Mouse (Mus musculus): ENCODE measurements around the gene Rnf207.

Gene Rnf207

GRCm38 (mm10) chr4:152318517-152319234, at the start of gene Rnf207:
Gene Rnf207, minus strand, starts transcription at chr4:152318993.
- DNase-seq (ENCODE audit: low spot score) = peak; percentile 76

GRCm38 (mm10) chr4:152365228-152365627, 46.4 kb upstream of the Rnf207 start:
- DNase-seq (ENCODE audit: low spot score) = no peak

GRCm38 (mm10) chr4:152362180-152362579, 43.4 kb upstream of the Rnf207 start:
- no peak for DNase-seq (ENCODE audit: low spot score)

- peak; percentile 87 for DNase-seq (ENCODE audit: low spot score)
Measured at GRCm38 (mm10) chr4:152360855-152361254, 42.1 kb upstream of the Rnf207 start.

DNA sequence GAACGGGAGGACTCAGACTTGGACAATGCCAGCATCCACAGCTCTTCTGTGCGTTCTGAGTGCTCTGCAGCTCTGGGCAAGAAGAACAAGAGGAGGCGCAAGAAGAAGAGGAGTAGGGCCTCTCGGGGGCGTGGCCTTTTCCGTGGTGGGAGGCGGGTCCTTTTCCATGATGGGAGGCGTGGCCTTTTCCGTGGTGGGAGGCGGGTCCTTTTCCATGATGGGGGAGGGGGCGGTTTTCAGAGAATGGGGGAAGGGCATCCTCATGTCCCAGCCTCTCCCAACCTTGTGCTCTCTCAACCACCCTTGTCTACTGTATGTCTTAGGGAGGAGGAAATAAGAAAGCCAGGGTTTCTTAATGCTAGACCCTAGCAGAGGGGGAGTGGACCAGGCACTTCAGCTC, 40.9 kb upstream of the Rnf207 start:
- no peak for DNase-seq (ENCODE audit: low spot score)

DNA sequence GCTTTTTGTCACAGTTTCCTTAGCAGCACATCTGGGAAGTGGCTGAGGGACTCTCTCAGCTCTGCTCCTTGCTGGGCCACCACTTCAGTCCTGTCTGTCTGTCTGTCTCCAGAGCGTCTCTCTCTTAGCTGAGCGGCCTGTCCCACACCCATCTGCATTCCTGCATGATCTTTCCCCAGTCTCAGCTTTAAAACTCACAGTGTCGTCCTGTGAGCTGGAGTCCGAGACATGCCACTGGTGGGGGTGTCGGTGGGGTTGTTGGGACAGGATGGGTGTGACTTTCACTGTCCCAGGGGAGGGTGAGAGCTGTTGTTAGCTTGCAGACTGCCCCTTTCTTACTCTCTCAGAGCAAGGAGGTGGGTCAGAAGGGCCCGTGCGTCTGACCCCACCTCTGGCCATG, 36.9 kb upstream of the Rnf207 start:
- no peak for DNase-seq (ENCODE audit: low spot score)

GRCm38 (mm10) chr4:152353886-152354637, 35.3 kb upstream of the Rnf207 start:
- no peak for DNase-seq (ENCODE audit: low spot score)

- DNase-seq (ENCODE audit: low spot score) = peak; percentile 62
Measured at GRCm38 (mm10) chr4:152351422-152352305, 32.9 kb upstream of the Rnf207 start.

GRCm38 (mm10) chr4:152350722-152351421, 32.1 kb upstream of the Rnf207 start:
- DNase-seq (ENCODE audit: low spot score) = no peak

GRCm38 (mm10) chr4:152349837-152350381, 31.1 kb upstream of the Rnf207 start:
- peak; percentile 49 for DNase-seq (ENCODE audit: low spot score)

DNA sequence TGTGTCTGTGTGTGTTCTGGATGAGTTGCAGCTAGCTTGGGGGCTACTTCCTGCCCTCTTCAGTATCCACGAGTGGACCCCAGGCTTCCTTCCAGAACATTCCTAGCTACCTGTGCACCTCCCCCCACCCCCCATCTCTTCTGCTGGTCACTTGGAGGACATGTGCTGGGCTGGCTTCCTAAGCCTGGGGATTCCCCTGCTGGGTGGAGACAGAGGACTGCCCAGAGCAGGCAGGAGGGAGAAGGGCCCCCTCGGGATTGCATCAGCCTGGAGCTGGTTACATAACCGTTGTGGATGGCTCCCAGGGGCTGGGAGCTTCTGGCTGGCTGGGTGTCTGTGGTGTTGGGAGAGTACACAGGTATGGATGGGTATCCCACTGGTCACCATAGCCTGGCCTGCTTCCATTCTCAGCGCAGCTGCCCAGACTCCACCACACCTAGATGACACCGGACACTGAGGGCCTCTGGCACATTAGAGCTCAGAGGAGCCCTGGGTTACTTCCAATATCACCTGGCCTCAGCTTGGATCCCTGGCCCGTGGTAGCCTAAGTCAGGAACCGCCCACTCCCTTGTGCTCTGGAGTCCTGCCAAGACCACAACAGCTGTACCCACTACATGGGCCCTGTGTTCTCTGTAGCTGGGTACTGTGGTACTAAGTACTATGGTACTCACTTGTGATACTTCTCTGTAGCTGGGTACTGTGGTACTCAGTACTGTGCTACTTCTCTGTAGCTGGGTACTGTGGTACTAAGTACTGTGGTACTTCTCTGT, 26.5 kb upstream of the Rnf207 start:
- no peak for DNase-seq (ENCODE audit: low spot score)

- no peak for DNase-seq (ENCODE audit: low spot score)
Measured at GRCm38 (mm10) chr4:152344651-152345050, 25.9 kb upstream of the Rnf207 start.

GRCm38 (mm10) chr4:152343296-152343695, 24.5 kb upstream of the Rnf207 start:
- DNase-seq (ENCODE audit: low spot score) = peak; percentile 82

GRCm38 (mm10) chr4:152340584-152341284, 21.9 kb upstream of the Rnf207 start:
- peak; percentile 43 for DNase-seq (ENCODE audit: low spot score)

- no peak for DNase-seq (ENCODE audit: low spot score)
Measured at GRCm38 (mm10) chr4:152339293-152339790, 20.5 kb upstream of the Rnf207 start.

DNA sequence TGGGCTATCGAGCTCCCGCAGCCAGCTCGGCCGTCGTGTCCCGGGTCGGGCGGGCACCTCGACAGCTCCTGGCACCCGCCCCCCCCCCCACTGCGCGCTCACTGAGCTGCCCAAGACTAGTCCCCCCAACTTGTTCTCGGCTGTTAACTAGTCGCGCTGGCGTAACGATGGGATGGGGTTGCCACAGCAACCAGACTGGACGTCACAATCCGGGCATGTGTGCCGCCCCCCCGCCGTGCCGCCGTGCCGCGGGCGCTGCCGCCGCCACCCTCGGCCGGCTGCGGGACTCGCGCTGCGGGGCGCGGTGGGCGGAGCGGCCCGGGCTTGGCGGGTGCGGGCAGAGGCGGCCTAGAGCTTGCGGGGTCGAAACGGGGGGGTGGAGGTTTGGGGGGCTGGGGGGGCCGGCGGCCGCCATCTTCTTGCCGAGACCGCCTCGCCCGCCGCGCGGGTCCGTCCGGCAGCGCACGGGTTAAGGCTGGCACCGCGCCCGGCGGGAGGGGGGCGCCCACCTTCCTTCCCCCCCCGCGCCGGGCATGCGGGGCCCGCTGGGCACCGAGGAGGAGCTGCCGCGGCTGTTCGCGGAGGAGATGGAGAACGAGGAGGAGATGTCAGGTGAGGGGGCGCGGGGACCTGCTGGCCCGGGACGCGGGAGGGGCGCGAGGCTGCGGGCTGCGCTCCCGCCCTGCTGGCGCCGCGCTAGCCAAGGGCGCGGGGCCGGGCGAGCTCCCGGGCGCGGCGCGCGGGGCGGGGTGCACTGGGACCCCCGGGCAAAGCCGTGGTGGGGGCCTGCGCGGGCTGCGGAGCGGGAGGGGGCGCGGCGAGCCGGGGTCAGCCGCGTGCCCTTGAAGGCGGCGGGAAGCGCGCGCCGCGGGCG, 19.9 kb upstream of the Rnf207 start, which contains the start of gene Chd5:
Gene Chd5 (plus strand): TSS at position 233 of the 874 bp plus-strand sequence.
- DNase-seq (ENCODE audit: low spot score) = no peak

DNA sequence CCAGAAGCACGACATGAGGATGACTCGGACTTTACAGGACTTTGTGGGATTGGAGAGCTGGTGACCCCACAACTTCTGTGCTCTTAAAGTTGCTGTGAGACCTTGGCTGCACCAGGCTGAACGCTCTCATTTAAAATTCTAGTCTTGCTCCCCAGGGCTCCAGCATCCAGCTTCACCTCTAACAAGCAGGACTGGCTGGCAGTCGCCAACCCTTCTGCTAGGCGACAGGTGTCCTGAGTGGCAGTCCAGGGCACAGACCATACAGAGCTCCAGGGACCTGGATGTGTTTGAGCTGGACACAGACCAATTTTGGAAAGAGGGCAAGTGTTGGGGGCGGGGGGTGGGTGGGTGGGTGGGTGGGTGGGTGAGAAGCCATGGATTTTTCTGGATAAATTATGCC, 19.0 kb upstream of the Rnf207 start:
- DNase-seq (ENCODE audit: low spot score) = no peak

- DNase-seq (ENCODE audit: low spot score) = no peak
Measured at GRCm38 (mm10) chr4:152333587-152333986, 14.8 kb upstream of the Rnf207 start.

DNA sequence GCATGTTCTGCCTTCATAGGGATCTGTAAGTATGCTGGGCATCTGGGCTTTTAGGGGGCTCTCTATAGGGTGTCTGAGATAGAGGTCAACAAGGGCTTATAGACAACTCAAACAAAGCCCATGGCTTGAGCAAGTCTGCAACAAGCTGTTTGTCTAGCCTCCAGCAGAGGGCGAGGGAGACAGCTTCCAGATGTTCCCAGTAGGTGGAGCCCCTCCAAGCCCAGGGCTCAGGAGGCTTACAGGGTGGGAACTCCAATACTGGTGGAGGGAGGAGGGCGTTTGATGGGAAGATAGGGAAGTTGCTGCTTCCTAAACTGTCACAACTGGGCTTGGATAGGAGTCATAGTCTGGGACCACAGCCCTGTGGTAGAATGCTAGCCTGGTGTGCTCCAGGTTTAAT, 14.2 kb upstream of the Rnf207 start:
- peak; percentile 86 for DNase-seq (ENCODE audit: low spot score)
